Mouse (Mus musculus) heart, postnatal 0 days (tissue): ENCODE measurements at regions not wholly inside any gene's neighbourhood (a gene's known extent, or its start where the extent isn't known, plus 50 kb on each side); places are given as distances from the start of the nearest gene placed in this dataset.

ENCODE experiments used
- CTCF ChIP-seq: IDR thresholded peaks from 2 replicates; pipeline ENCODE4 v1.5.1; 2016; ENCODE audit warnings: antibody characterized with exemption, control low read depth, low read depth
- EP300 ChIP-seq: IDR thresholded peaks from 2 replicates; pipeline ENCODE4 v1.6.1; 2016; ENCODE audit warnings: antibody characterized with exemption, low read depth

- TF ChIP-seq EP300 = no peak
- TF ChIP-seq CTCF = no peak
Observed at GRCm38 (mm10) chr14:98765358-98765757, 228.8 kb downstream of the Rpl36a-ps1 start.
